Mouse (Mus musculus): ENCODE results near the gene Padi3.

Padi3 gene

DNA sequence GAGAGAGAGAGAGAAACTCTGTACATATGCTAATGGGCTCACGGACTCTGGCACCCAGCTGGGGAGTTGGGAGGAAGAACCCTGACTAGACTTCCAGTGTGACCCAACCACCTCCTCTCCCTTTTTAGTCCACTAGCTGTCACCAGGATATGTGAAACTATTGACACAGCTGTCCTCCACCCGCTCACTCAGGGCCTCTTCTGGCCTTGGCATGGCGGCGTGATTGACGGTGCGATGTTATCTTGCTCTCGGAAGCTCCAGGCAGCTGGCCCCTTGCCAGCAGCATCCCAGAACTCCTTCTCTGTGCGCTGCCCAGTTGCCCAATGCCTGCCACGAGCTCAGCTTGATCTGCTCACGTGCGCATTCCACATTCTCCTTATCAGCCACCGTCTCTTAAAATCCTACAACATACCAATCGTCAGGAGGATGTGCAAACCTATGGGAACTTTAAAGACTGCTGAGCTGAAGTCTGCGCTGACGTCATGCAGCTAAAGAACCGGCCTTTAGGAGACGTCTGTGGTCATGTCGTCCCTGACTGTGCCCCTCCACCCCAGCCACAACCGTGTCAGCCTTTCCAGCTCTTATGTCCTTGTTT is 30.5 kb downstream of the Padi3 start:
- DNase-seq = peak; percentile 33 to 46

DNA sequence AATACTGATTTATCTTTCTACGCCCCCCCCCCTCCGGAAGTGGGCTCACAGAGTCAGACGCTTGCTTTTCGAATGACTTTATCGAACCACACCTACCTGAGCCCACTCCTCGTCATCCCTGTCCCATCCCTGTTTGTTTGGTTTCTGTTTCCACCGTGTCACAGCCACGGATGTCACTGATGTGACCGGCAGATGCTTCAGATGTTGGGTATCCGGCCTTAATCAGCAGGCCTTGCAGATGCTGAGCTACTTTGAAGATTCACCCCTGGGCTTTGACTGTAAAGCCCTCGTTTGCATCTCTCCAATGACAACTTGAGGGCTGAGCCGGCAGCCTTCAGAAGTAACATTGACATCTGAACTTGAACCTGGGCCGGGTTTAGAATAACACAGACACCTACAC is 33.8 kb downstream of the Padi3 start:
- no peak for DNase-seq

- DNase-seq = no peak
Observed at GRCm38 (mm10) chr4:140775876-140776275, 34.6 kb downstream of the Padi3 start.

DNA sequence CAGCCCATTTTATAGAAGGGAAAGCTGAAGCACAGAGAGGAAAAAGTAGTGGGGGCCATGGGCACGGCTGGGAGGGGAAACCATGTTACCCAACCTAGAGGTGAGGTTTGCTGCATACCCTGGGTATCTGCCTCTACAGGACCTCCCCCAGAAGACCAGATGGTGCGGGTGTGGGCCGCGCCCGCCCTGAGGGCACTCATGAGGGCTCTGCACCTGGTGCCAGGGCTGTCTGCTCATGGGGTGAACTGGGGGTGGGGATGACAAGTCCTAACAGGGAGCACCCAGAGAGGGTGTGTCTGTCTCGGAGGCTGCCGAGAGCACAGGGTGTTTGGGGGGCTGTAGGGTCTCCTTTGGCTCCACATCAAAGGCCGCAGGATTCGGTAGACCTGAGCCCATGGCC is 35.6 kb downstream of the Padi3 start:
- no peak for DNase-seq

DNA sequence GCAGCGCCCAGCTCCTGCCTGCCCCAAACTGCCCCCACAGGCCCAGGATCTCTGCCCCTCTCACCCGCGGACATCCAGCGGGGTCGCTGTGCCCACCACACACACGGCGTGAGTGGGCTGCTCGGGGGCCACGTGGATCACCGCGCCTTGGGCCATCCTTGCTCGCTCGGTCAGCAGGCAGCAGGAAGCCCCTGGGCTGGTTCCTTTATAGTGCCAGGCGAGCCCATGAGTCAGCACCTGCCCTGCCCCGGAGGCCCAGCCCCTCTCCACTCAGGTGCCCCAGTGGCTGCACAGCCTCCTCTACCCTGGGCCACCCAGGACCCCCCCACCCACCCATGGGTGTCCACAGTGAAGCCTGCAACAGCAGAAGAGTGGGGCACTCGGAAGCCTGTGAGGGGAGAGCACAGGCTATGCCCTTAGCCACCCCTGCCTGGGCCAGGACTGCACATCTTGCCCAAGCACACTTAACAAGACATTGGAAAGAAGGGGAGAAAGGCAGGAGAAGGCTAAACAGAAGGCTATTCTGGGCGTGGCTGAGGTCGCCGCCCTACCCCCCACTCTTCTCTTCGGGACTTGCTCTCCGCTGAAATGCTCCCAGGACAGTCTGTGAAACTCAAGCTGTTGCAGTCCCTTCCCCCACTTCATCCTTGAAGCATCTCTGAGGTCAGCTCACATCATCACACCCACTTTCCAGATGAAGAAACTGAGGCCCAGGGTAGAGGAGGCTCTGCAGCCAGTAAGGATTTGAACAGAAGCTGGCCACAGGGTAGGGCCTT is 36.2 kb downstream of the Padi3 start, which contains the start of gene Padi4:
Padi4 (minus strand) TSS at position 212 of the 776 bp plus-strand sequence.
- DNase-seq = no peak

DNA sequence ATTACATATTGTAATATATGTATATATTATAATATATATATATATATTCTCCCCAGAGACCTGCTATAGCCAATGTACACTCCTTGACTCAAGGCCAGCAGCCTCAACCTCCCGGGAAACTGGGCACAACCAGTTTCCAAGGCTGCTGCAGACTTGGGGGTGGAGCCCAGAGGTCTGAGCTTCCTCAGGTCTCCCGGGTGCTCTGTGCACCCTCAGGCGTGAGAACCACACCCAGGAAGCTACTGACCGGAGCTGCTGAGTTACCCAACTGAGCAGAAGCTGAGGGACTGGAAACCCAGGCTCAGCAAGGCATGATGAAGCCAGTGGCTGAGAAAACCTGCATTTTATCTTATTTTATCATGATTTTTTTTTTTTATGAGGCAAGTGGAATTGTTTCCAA is 39.4 kb downstream of the Padi3 start:
- no peak for DNase-seq

DNA sequence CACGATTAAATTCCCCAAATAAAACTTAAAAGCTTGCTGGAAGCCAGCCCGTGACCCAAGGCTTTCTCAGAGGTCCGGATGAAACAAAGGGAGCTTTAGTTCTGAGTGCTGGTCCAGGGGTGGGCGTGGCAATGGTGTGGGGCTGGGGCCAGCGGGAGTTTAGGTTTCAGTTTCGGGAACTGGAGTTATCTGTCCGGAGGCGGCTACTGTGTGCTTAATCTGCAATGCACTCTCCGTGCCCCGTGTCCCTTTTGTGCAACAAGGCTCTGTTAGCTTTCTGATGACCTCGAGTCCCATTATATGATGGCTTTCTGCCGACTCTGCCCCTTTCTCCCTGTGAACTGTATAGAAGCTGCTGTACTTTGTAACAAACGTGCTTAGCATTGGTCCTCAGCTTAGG is 40.0 kb downstream of the Padi3 start:
- DNase-seq = no peak

DNA sequence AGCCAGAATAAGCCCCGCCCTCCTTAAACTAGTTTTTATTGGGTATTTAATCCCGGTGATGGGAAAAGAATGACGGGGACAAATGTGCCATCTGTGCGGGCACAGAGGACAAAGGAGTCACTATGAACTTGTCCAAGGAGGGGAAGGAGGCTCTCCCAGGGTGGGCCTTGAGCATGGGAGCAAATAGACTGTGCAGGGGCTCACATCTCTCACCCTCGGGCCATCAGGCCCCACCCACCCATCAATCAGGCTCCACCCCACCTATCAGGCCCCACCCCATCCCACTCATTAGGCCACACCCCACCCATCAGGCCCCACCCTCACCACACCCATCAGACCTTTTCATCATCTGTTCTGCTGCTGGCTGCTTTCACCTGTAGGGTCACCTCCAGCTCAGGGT is 41.5 kb downstream of the Padi3 start:
- no peak for DNase-seq

GRCm38 (mm10) chr4:140765936-140766335 is 44.5 kb downstream of the Padi3 start:
- no peak for DNase-seq

DNA sequence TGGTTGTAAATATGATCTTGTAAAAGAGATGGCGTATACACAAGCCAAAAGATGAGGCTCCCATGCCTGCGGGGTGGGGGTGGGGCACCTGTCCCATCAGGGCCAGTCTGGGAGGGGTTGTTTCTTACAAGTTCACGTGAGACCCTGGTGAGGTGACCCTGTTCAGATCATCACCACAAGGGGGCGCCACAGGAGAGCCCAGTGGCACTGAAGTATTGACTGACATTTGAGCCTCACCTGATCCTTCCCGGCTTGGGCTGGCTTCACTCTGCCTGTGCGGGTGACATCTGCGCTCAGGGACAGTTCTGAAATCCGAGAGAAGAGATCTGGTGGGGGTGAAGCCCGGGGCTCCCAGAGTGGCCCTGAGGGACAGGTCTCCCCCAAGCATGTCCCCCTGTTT is 47.3 kb downstream of the Padi3 start:
- peak; percentile 40 to 67 for DNase-seq

- no peak for DNase-seq
Observed at GRCm38 (mm10) chr4:140761601-140762000, 48.8 kb downstream of the Padi3 start.

GRCm38 (mm10) chr4:140755811-140756210 is 54.6 kb downstream of the Padi3 start:
- DNase-seq = no peak

GRCm38 (mm10) chr4:140753366-140753765 is 57.1 kb downstream of the Padi3 start:
- no peak for DNase-seq

DNA sequence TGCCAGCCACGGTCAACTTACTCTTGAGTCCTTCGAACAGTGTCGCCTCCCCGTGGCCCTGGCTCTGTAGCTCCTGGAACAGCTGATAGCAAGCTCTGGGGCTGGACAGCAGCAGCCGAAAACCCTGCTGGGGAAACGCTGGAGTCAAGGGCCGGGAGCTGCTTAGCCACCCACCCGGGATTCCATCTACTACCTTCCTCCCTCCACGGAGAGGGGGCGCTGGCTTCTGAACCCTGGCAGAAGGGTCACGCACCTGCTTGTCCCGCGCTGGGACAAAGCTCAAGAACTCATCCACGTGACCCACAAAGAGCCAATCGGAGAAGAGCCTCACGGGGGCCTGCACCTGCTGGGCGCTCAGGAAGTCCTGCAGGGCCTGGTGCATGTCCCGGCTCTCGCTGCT is 60.1 kb downstream of the Padi3 start:
- peak in 1 of 2 experiments; percentile 26 for DNase-seq

GRCm38 (mm10) chr4:140747978-140748377 is 62.5 kb downstream of the Padi3 start:
- DNase-seq = no peak

- peak; percentile 69 to 79 for DNase-seq
Observed at GRCm38 (mm10) chr4:140744654-140745053, 65.8 kb downstream of the Padi3 start.

- no peak for DNase-seq
Observed at GRCm38 (mm10) chr4:140743086-140743485, 67.4 kb downstream of the Padi3 start.

DNA sequence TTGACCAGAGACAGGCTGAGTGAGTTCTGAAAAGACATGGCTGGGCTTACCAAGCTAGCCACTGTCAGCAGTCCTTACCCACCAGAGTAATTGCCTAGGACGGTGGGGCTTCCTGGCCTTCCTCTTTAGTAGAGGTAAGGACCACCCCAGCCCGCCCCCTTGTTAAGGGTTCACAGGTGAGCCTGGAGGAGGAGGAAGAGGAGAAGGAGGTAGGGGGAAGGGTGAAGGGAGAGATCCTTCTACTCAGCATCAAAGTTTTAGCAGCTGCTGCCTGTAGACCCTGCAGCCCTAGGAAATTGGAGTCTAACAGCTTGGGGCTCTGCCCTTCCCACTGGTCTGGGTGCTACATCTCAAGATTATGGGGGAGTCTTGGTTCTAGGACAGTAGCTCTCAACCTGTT is 67.9 kb downstream of the Padi3 start, which contains the start of gene Padi6:
Padi6 (minus strand) TSS at position 101 of the 400 bp plus-strand sequence.
- DNase-seq = no peak

DNA sequence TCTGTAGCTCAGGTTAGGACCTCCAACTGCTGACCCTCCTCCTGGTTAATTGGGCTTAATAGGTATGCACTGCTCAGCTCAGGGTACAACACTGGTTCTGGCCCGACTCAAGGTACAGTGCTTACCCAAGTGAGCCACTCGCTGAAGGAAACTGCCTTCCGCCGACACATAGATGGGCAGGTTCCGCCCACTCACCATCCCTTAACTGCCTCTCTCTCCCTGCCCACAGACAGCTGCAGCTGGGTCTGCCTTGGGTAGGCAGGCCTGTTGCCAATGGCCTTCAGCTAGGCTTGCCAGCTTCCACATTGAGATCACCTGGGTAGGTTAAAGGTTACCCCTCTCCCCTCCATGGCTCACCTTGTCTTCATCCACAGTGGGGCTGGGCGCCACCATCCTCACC is 69.0 kb downstream of the Padi3 start:
- DNase-seq = no peak

DNA sequence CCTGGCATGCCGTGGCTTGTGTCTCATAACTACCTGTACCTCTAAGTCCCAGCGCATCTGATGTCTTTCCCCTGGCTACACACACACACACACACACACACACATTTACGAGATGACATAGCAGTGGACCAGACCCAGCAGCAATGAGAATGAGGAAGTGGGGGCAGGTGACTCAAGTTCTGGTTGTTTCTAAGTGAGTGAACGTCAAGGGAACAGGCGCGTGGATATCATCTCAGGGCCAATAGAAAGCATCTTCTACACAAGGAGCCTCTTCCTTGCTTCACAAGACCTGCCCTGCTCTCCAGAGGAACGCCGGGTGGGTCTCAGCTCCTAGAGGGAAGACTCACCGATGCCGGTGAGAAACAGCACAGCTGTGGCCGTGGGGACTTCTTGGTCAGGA is 69.8 kb downstream of the Padi3 start:
- DNase-seq = no peak
